Mouse (Mus musculus): ENCODE data around the gene Ldlrap1. TPM values are rescaled to one million over a fixed set of nuclear protein-coding genes. Genes with fewer than 3 reads are reported as not detected.
"Not testable (repeated sequence)": the region's sequence is repeated elsewhere in the genome, so short reads cannot be mapped to it uniquely, and the experiment has no call there.

Gene Ldlrap1
- 6.8 and 11.8 TPM in 2 replicates for polyA plus RNA-seq (2012; ENCODE audit: insufficient read depth, insufficient read length, missing spikeins)

GRCm38 (mm10) chr4:134767426-134768225, at the start of gene Ldlrap1:
TSS of gene Ldlrap1 (minus strand) at chr4:134768024.
- Histone ChIP-seq H3K27ac (replicated peaks; ENCODE audit: low read depth, low read length) (peak within 1 kb of the TSS; percentile 83), H3K4me1 (ENCODE audit: control insufficient read depth, insufficient read depth, insufficient read length, low read length) (peaks cover 41% of the 10 kb centered on the region), H3K4me3 (ENCODE audit: insufficient read depth, low read depth, low read length) (peak within 1 kb of the TSS; percentile 97)

- Histone ChIP-seq H3K27ac (replicated peaks; ENCODE audit: low read depth, low read length) (peak overlapping the region; percentile 16), H3K4me1 (ENCODE audit: control insufficient read depth, insufficient read depth, insufficient read length, low read length) (peaks cover 7% of the 10 kb centered on the region), H3K4me3 (ENCODE audit: insufficient read depth, low read depth, low read length) (no peak overlapping the region)
These were observed 46.4 kb upstream of the Ldlrap1 start for GRCm38 (mm10) chr4:134814229-134814571.

- H3K4me1 ChIP-seq (ENCODE audit: control insufficient read depth, insufficient read depth, insufficient read length, low read length), result peaks cover 7% of the 10 kb centered on the region
- no peak overlapping the region for H3K4me3 ChIP-seq (ENCODE audit: insufficient read depth, low read depth, low read length)
- no peak overlapping the region for H3K27ac ChIP-seq (replicated peaks; ENCODE audit: low read depth, low read length)
These were observed 45.8 kb upstream of the Ldlrap1 start for GRCm38 (mm10) chr4:134813406-134814228.

GRCm38 (mm10) chr4:134804765-134805164, 36.9 kb upstream of the Ldlrap1 start:
- Histone ChIP-seq H3K27ac (replicated peaks; ENCODE audit: low read depth, low read length) (peak overlapping the region; percentile 84), H3K4me1 (ENCODE audit: control insufficient read depth, insufficient read depth, insufficient read length, low read length) (peaks cover 13% of the 10 kb centered on the region), H3K4me3 (ENCODE audit: insufficient read depth, low read depth, low read length) (no peak overlapping the region)

- Histone ChIP-seq H3K27ac (replicated peaks; ENCODE audit: low read depth, low read length) (no peak overlapping the region), H3K4me3 (ENCODE audit: insufficient read depth, low read depth, low read length) (no peak overlapping the region), H3K4me1 (ENCODE audit: control insufficient read depth, insufficient read depth, insufficient read length, low read length) (peaks cover 14% of the 10 kb centered on the region)
These were observed 34.9 kb upstream of the Ldlrap1 start for GRCm38 (mm10) chr4:134802765-134803164.

- H3K4me3 ChIP-seq (ENCODE audit: insufficient read depth, low read depth, low read length), result no peak overlapping the region
- no peak overlapping the region for H3K27ac ChIP-seq (replicated peaks; ENCODE audit: low read depth, low read length)
- peaks cover 19% of the 10 kb centered on the region for H3K4me1 ChIP-seq (ENCODE audit: control insufficient read depth, insufficient read depth, insufficient read length, low read length)
These were observed 34.3 kb upstream of the Ldlrap1 start for GRCm38 (mm10) chr4:134802155-134802554.

- Histone ChIP-seq H3K4me1 (ENCODE audit: control insufficient read depth, insufficient read depth, insufficient read length, low read length) (peaks cover 24% of the 10 kb centered on the region), H3K27ac (replicated peaks; ENCODE audit: low read depth, low read length) (no peak overlapping the region), H3K4me3 (ENCODE audit: insufficient read depth, low read depth, low read length) (no peak overlapping the region)
These were observed 32.9 kb upstream of the Ldlrap1 start for GRCm38 (mm10) chr4:134800693-134801092.

GRCm38 (mm10) chr4:134800098-134800497, 32.3 kb upstream of the Ldlrap1 start:
- H3K4me3 ChIP-seq (ENCODE audit: insufficient read depth, low read depth, low read length), result no peak overlapping the region
- no peak overlapping the region for H3K27ac ChIP-seq (replicated peaks; ENCODE audit: low read depth, low read length)
- peaks cover 18% of the 10 kb centered on the region for H3K4me1 ChIP-seq (ENCODE audit: control insufficient read depth, insufficient read depth, insufficient read length, low read length)

GRCm38 (mm10) chr4:134799272-134799671, 31.4 kb upstream of the Ldlrap1 start:
- Histone ChIP-seq H3K27ac (replicated peaks; ENCODE audit: low read depth, low read length) (peak overlapping the region; percentile 55), H3K4me3 (ENCODE audit: insufficient read depth, low read depth, low read length) (no peak overlapping the region), H3K4me1 (ENCODE audit: control insufficient read depth, insufficient read depth, insufficient read length, low read length) (peaks cover 12% of the 10 kb centered on the region)

GRCm38 (mm10) chr4:134798861-134799260, 31.0 kb upstream of the Ldlrap1 start:
- Histone ChIP-seq H3K27ac (replicated peaks; ENCODE audit: low read depth, low read length) (peak overlapping the region; percentile 55), H3K4me3 (ENCODE audit: insufficient read depth, low read depth, low read length) (no peak overlapping the region)

GRCm38 (mm10) chr4:134797621-134798020, 29.8 kb upstream of the Ldlrap1 start:
- H3K27ac ChIP-seq (replicated peaks; ENCODE audit: low read depth, low read length), result peak overlapping the region; percentile 76
- no peak overlapping the region for H3K4me3 ChIP-seq (ENCODE audit: insufficient read depth, low read depth, low read length)
- peaks cover 11% of the 10 kb centered on the region for H3K4me1 ChIP-seq (ENCODE audit: control insufficient read depth, insufficient read depth, insufficient read length, low read length)

More at GRCm38 (mm10) chr4:134798861-134799260, 31.0 kb upstream of the Ldlrap1 start:
- peaks cover 11% of the 10 kb centered on the region for H3K4me1 ChIP-seq (ENCODE audit: control insufficient read depth, insufficient read depth, insufficient read length, low read length)

- peaks cover 11% of the 10 kb centered on the region for H3K4me1 ChIP-seq (ENCODE audit: control insufficient read depth, insufficient read depth, insufficient read length, low read length)
- no peak overlapping the region for H3K4me3 ChIP-seq (ENCODE audit: insufficient read depth, low read depth, low read length)
- H3K27ac ChIP-seq (replicated peaks; ENCODE audit: low read depth, low read length), result peak overlapping the region; percentile 76
These were observed 28.9 kb upstream of the Ldlrap1 start for GRCm38 (mm10) chr4:134796581-134797361.

GRCm38 (mm10) chr4:134795819-134796485, 28.1 kb upstream of the Ldlrap1 start:
- Histone ChIP-seq H3K4me1 (ENCODE audit: control insufficient read depth, insufficient read depth, insufficient read length, low read length) (peaks cover 11% of the 10 kb centered on the region), H3K4me3 (ENCODE audit: insufficient read depth, low read depth, low read length) (no peak overlapping the region), H3K27ac (replicated peaks; ENCODE audit: low read depth, low read length) (no peak overlapping the region)

GRCm38 (mm10) chr4:134794959-134795358, 27.1 kb upstream of the Ldlrap1 start:
- peaks cover 11% of the 10 kb centered on the region for H3K4me1 ChIP-seq (ENCODE audit: control insufficient read depth, insufficient read depth, insufficient read length, low read length)
- not testable (repeated sequence) for H3K4me3 ChIP-seq (ENCODE audit: insufficient read depth, low read depth, low read length); H3K27ac ChIP-seq (replicated peaks; ENCODE audit: low read depth, low read length)

Measured in brown adipose tissue, adult 24 weeks (tissue).